28 mouse cellular contexts compared by ENCODE assay signal in the genomic region with DNA sequence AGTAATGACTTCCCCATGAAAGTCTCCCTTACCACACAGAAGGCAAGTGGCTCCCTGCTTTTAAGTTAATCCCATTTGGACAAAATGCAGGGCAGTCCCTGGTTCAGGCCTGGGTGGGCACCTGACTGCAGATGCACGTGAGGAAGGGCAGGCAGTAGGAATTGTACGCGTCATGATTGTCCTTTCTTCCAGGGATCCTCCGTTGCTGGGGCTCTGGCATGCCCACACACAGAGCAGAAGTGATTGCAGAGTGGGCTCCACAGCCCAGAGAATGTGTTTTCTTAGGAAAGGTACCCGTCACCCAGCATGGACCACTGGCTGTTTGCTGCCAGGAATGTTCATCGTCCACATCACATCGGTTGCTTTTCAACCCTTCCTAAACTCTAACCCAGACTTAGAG.
"Had no signal": no experiment of that assay in that cellular context is flagged by ENCODE, and none has a peak within 500 bp of the region (broad histone marks: within the 10 kb centered on the region; RNA-seq: fewer than 3 reads in every experiment).

No protein-coding gene starts in this region.

- H3K27ac ChIP-seq: embryonic facial prominence, embryonic 10.5 days; embryonic facial prominence, embryonic 12.5 days; embryonic facial prominence, embryonic 13.5 days; embryonic facial prominence, embryonic 15.5 days; forebrain, embryonic 10.5 days; forebrain, embryonic 12.5 days; forebrain, embryonic 13.5 days; forebrain, embryonic 15.5 days; gastrocnemius, adult 2 months had no signal

- H3K4me2 ChIP-seq: embryonic facial prominence, embryonic 12.5 days; embryonic facial prominence, embryonic 13.5 days; embryonic facial prominence, embryonic 15.5 days; forebrain, embryonic 12.5 days; forebrain, embryonic 13.5 days; forebrain, embryonic 15.5 days had no signal

- H3K4me3 ChIP-seq: embryonic facial prominence, embryonic 10.5 days; embryonic facial prominence, embryonic 12.5 days; embryonic facial prominence, embryonic 13.5 days; embryonic facial prominence, embryonic 15.5 days; erythroblast, embryonic 14.5 days; forebrain, embryonic 10.5 days; forebrain, embryonic 12.5 days; forebrain, embryonic 13.5 days; forebrain, embryonic 15.5 days; gastrocnemius, adult 2 months had no signal

- H3K27me3 ChIP-seq: embryonic facial prominence, embryonic 12.5 days; embryonic facial prominence, embryonic 13.5 days; embryonic facial prominence, embryonic 15.5 days; forebrain, embryonic 12.5 days; forebrain, embryonic 13.5 days; forebrain, embryonic 15.5 days had no signal

- H3K9ac ChIP-seq: embryonic facial prominence, embryonic 12.5 days; embryonic facial prominence, embryonic 13.5 days; embryonic facial prominence, embryonic 15.5 days; forebrain, embryonic 12.5 days; forebrain, embryonic 13.5 days; forebrain, embryonic 15.5 days; forebrain, postnatal 0 days had no signal

- DNase-seq: cerebellum, adult 18-20 months; cerebellum, adult 2 months; cerebellum, adult 8-10 months; cerebellum, adult 9-10 months; cerebellum, adult 9-11 months; cerebellum, postnatal 10 days; cerebellum, postnatal 14 days; cerebellum, postnatal 25 days; cerebellum, postnatal 36 days; embryo, embryonic 11 days; forebrain, postnatal 0 days; gastrocnemius, adult 2 months; gastrocnemius, postnatal 10 days; gastrocnemius, postnatal 14 days; gastrocnemius, postnatal 25 days; gastrocnemius, postnatal 36 days; heart, adult 18-20 months had no signal

- H3K36me3 ChIP-seq: embryonic facial prominence, embryonic 12.5 days; embryonic facial prominence, embryonic 15.5 days; forebrain, embryonic 12.5 days; forebrain, embryonic 15.5 days had no signal

- H3K9me3 ChIP-seq: embryonic facial prominence, embryonic 10.5 days; embryonic facial prominence, embryonic 12.5 days; embryonic facial prominence, embryonic 13.5 days; embryonic facial prominence, embryonic 15.5 days; forebrain, embryonic 10.5 days; forebrain, embryonic 12.5 days; forebrain, embryonic 13.5 days; forebrain, embryonic 15.5 days had no signal

- ATAC-seq: forebrain, embryonic 13.5 days; forebrain, embryonic 14.5 days; forebrain, embryonic 15.5 days; forebrain, embryonic 16.5 days; forebrain, postnatal 0 days had no signal
